Mouse (Mus musculus): ENCODE measurements at regions not wholly inside any gene's neighbourhood (a gene's known extent, or its start where the extent isn't known, plus 50 kb on each side); places are given as distances from the start of the nearest gene placed in this dataset.

- Histone ChIP-seq H3K36me3 (ENCODE audit: insufficient read depth, low read length) (no peaks in the 10 kb centered on the region), H3K9ac (replicated peaks; ENCODE audit: low read length) (no peak overlapping the region), H3K4me2 (replicated peaks; ENCODE audit: low read depth, low read length) (no peak overlapping the region), H3K27ac (ENCODE audit: low read length) (no peak overlapping the region), H3K9me3 (ENCODE audit: low read length) (no peaks in the 10 kb centered on the region), H3K27me3 (ENCODE audit: insufficient read depth, low read length) (no peaks in the 10 kb centered on the region), H3K4me3 (ENCODE audit: low read length) (no peak overlapping the region), H3K4me1 (ENCODE audit: insufficient read depth, low read length) (0 out of 2 replicates have a peak, but pooled peaks cover 2% of the 10 kb centered on the region)
- WGBS, result 71% methylated on average over 1 of the region's 1 CpGs
- no peak for ATAC-seq (ENCODE audit: low FRiP score, low TSS enrichment)
These were observed 79.4 kb upstream of the Egln3 start for GRCm38 (mm10) chr12:54283011-54283410.

- 65% methylated on average over 4 of the region's 4 CpGs for WGBS
- Histone ChIP-seq H3K36me3 (ENCODE audit: insufficient read depth, low read length) (no peaks in the 10 kb centered on the region), H3K4me2 (replicated peaks; ENCODE audit: low read depth, low read length) (no peak overlapping the region), H3K4me1 (ENCODE audit: insufficient read depth, low read length) (0 out of 2 replicates have a peak, but pooled peaks cover 2% of the 10 kb centered on the region), H3K4me3 (ENCODE audit: low read length) (no peak overlapping the region), H3K27me3 (ENCODE audit: insufficient read depth, low read length) (no peaks in the 10 kb centered on the region), H3K9me3 (ENCODE audit: low read length) (no peaks in the 10 kb centered on the region), H3K9ac (replicated peaks; ENCODE audit: low read length) (no peak overlapping the region), H3K27ac (ENCODE audit: low read length) (no peak overlapping the region)
- ATAC-seq (ENCODE audit: low FRiP score, low TSS enrichment), result no peak
These were observed 78.7 kb upstream of the Egln3 start for GRCm38 (mm10) chr12:54282281-54282921.

- Histone ChIP-seq H3K9ac (replicated peaks; ENCODE audit: low read length) (no peak overlapping the region), H3K9me3 (ENCODE audit: low read length) (no peaks in the 10 kb centered on the region), H3K36me3 (ENCODE audit: insufficient read depth, low read length) (no peaks in the 10 kb centered on the region), H3K4me3 (ENCODE audit: low read length) (no peak overlapping the region), H3K27me3 (ENCODE audit: insufficient read depth, low read length) (no peaks in the 10 kb centered on the region), H3K27ac (ENCODE audit: low read length) (no peak overlapping the region), H3K4me1 (ENCODE audit: insufficient read depth, low read length) (no peaks in the 10 kb centered on the region), H3K4me2 (replicated peaks; ENCODE audit: low read depth, low read length) (no peak overlapping the region)
- ATAC-seq (ENCODE audit: low FRiP score, low TSS enrichment), result no peak
- 80% methylated on average over 4 of the region's 4 CpGs for whole genome bisulfite sequencing
These were observed 76.8 kb upstream of the Egln3 start for GRCm38 (mm10) chr12:54280457-54280856.

- Histone ChIP-seq H3K9me3 (ENCODE audit: low read length) (no peaks in the 10 kb centered on the region), H3K4me2 (replicated peaks; ENCODE audit: low read depth, low read length) (no peak overlapping the region), H3K4me1 (ENCODE audit: insufficient read depth, low read length) (no peaks in the 10 kb centered on the region), H3K4me3 (ENCODE audit: low read length) (no peak overlapping the region), H3K9ac (replicated peaks; ENCODE audit: low read length) (no peak overlapping the region), H3K27me3 (ENCODE audit: insufficient read depth, low read length) (no peaks in the 10 kb centered on the region), H3K36me3 (ENCODE audit: insufficient read depth, low read length) (no peaks in the 10 kb centered on the region), H3K27ac (ENCODE audit: low read length) (no peak overlapping the region)
- ATAC-seq (ENCODE audit: low FRiP score, low TSS enrichment), result no peak
- 67% methylated on average over 3 of the region's 3 CpGs for whole genome bisulfite sequencing
These were observed 76.3 kb upstream of the Egln3 start for GRCm38 (mm10) chr12:54280001-54280400.

GRCm38 (mm10) chr12:54276978-54277537 is 73.4 kb upstream of the Egln3 start:
- Histone ChIP-seq H3K4me3 (ENCODE audit: low read length) (no peak overlapping the region), H3K27ac (ENCODE audit: low read length) (no peak overlapping the region), H3K36me3 (ENCODE audit: insufficient read depth, low read length) (no peaks in the 10 kb centered on the region), H3K27me3 (ENCODE audit: insufficient read depth, low read length) (no peaks in the 10 kb centered on the region), H3K4me2 (replicated peaks; ENCODE audit: low read depth, low read length) (no peak overlapping the region), H3K9ac (replicated peaks; ENCODE audit: low read length) (no peak overlapping the region), H3K9me3 (ENCODE audit: low read length) (no peaks in the 10 kb centered on the region), H3K4me1 (ENCODE audit: insufficient read depth, low read length) (no peaks in the 10 kb centered on the region)
- 55% methylated on average over 7 of the region's 7 CpGs for WGBS
- ATAC-seq (ENCODE audit: low FRiP score, low TSS enrichment), result no peak

GRCm38 (mm10) chr12:54273506-54273905 is 69.8 kb upstream of the Egln3 start:
- H3K27ac ChIP-seq (ENCODE audit: low read length), result no peak overlapping the region
- no peak overlapping the region for H3K4me2 ChIP-seq (replicated peaks; ENCODE audit: low read depth, low read length)
- no peaks in the 10 kb centered on the region for H3K9me3 ChIP-seq (ENCODE audit: low read length)
- H3K4me3 ChIP-seq (ENCODE audit: low read length), result no peak overlapping the region
- WGBS, result 79% methylated on average over 4 of the region's 4 CpGs
- no peak overlapping the region for H3K9ac ChIP-seq (replicated peaks; ENCODE audit: low read length)
- ATAC-seq (ENCODE audit: low FRiP score, low TSS enrichment), result no peak
- H3K36me3 ChIP-seq (ENCODE audit: insufficient read depth, low read length), result no peaks in the 10 kb centered on the region
- H3K27me3 ChIP-seq (ENCODE audit: insufficient read depth, low read length), result no peaks in the 10 kb centered on the region
- H3K4me1 ChIP-seq (ENCODE audit: insufficient read depth, low read length), result no peaks in the 10 kb centered on the region

- no peaks in the 10 kb centered on the region for H3K36me3 ChIP-seq (ENCODE audit: insufficient read depth, low read length)
- no peak overlapping the region for H3K4me2 ChIP-seq (replicated peaks; ENCODE audit: low read depth, low read length)
- 86% methylated on average over 6 of the region's 6 CpGs for WGBS
- H3K9me3 ChIP-seq (ENCODE audit: low read length), result no peaks in the 10 kb centered on the region
- no peaks in the 10 kb centered on the region for H3K4me1 ChIP-seq (ENCODE audit: insufficient read depth, low read length)
- ATAC-seq (ENCODE audit: low FRiP score, low TSS enrichment), result no peak
- no peak overlapping the region for H3K4me3 ChIP-seq (ENCODE audit: low read length)
- H3K9ac ChIP-seq (replicated peaks; ENCODE audit: low read length), result no peak overlapping the region
- no peak overlapping the region for H3K27ac ChIP-seq (ENCODE audit: low read length)
- H3K27me3 ChIP-seq (ENCODE audit: insufficient read depth, low read length), result no peaks in the 10 kb centered on the region
These were observed 69.0 kb upstream of the Egln3 start for GRCm38 (mm10) chr12:54272696-54273095.

- no peak overlapping the region for H3K9ac ChIP-seq (replicated peaks; ENCODE audit: low read length)
- H3K9me3 ChIP-seq (ENCODE audit: low read length), result no peaks in the 10 kb centered on the region
- 71% methylated on average over 2 of the region's 2 CpGs for WGBS
- no peak overlapping the region for H3K4me3 ChIP-seq (ENCODE audit: low read length)
- H3K27ac ChIP-seq (ENCODE audit: low read length), result no peak overlapping the region
- no peaks in the 10 kb centered on the region for H3K27me3 ChIP-seq (ENCODE audit: insufficient read depth, low read length)
- no peak overlapping the region for H3K4me2 ChIP-seq (replicated peaks; ENCODE audit: low read depth, low read length)
- no peak for ATAC-seq (ENCODE audit: low FRiP score, low TSS enrichment)
- no peaks in the 10 kb centered on the region for H3K36me3 ChIP-seq (ENCODE audit: insufficient read depth, low read length)
- no peaks in the 10 kb centered on the region for H3K4me1 ChIP-seq (ENCODE audit: insufficient read depth, low read length)
These were observed 68.6 kb upstream of the Egln3 start for GRCm38 (mm10) chr12:54272226-54272625.

- Histone ChIP-seq H3K4me2 (replicated peaks; ENCODE audit: low read depth, low read length) (no peak overlapping the region), H3K4me1 (ENCODE audit: insufficient read depth, low read length) (peaks cover 14% of the 10 kb centered on the region), H3K4me3 (ENCODE audit: low read length) (no peak overlapping the region), H3K36me3 (ENCODE audit: insufficient read depth, low read length) (no peaks in the 10 kb centered on the region), H3K9me3 (ENCODE audit: low read length) (no peaks in the 10 kb centered on the region), H3K27me3 (ENCODE audit: insufficient read depth, low read length) (no peaks in the 10 kb centered on the region), H3K27ac (ENCODE audit: low read length) (no peak overlapping the region), H3K9ac (replicated peaks; ENCODE audit: low read length) (no peak overlapping the region)
- 59% methylated on average over 3 of the region's 3 CpGs for WGBS
- ATAC-seq (ENCODE audit: low FRiP score, low TSS enrichment), result no peak
These were observed 62.2 kb upstream of the Egln3 start for GRCm38 (mm10) chr12:54265852-54266251.

- Histone ChIP-seq H3K4me2 (replicated peaks; ENCODE audit: low read depth, low read length) (no peak overlapping the region), H3K36me3 (ENCODE audit: insufficient read depth, low read length) (no peaks in the 10 kb centered on the region), H3K27me3 (ENCODE audit: insufficient read depth, low read length) (no peaks in the 10 kb centered on the region), H3K27ac (ENCODE audit: low read length) (no peak overlapping the region), H3K4me1 (ENCODE audit: insufficient read depth, low read length) (peaks cover 14% of the 10 kb centered on the region), H3K4me3 (ENCODE audit: low read length) (no peak overlapping the region), H3K9ac (replicated peaks; ENCODE audit: low read length) (no peak overlapping the region), H3K9me3 (ENCODE audit: low read length) (no peaks in the 10 kb centered on the region)
- ATAC-seq (ENCODE audit: low FRiP score, low TSS enrichment), result no peak
- WGBS, result 64% methylated on average over 14 of the region's 14 CpGs
These were observed 61.5 kb upstream of the Egln3 start for GRCm38 (mm10) chr12:54264893-54265835.
